Mouse (Mus musculus): ENCODE measurements around the gene Rnaset2a. TPM values are rescaled to one million over a fixed set of nuclear protein-coding genes. Genes with fewer than 3 reads are reported as not detected.
"Not testable (repeated sequence)": the region's sequence is repeated elsewhere in the genome, so short reads cannot be mapped to it uniquely, and the experiment has no call there.

The Rnaset2a gene
- total RNA-seq, 2 experiments from 2014 or later: 6.6 to 28.5 TPM

DNA sequence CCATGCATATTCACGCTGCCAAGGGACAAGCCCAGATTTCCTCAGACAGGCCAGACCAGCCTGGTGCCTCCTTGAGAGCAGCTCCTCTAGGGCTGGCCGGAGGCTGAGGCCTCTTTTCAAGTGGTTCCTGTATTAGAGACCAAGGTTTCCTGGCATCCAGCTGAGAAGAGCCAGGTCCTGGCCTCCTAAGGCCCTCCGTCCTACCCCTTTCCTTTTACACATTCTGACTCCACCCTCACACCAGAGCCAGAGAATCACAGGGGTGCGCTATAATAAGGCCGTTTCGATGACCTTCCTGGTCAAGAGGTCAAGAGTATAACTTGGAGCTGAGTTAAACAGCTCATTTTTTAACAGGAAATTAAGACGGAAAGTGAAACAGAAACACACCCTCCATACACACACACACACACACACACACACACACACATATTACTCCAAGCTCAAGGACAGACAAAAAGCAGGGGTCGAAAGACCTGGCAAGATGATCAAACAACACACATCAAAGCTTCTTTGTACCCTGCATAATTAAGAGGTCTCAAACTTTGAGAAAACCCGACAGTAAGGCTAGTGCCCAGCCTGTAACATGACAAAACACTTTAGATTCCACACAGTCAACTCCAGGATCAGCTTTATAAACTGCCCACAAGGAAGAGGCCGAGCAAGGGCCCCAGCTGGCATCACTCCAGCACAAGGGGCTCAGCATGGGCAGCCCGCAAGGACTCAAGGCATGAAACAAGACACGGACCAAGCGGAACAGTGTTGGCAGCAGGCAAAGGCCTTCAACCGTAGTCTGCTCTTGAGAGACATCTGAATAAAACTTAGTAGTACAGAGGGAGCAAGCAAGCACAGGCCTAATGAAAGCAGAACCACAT lies 3.9 kb downstream of the Rnaset2a start:
- not testable (repeated sequence) for ATAC-seq (replicated peaks; ENCODE audit: low FRiP score, poor library complexity, severe bottlenecking)

DNA sequence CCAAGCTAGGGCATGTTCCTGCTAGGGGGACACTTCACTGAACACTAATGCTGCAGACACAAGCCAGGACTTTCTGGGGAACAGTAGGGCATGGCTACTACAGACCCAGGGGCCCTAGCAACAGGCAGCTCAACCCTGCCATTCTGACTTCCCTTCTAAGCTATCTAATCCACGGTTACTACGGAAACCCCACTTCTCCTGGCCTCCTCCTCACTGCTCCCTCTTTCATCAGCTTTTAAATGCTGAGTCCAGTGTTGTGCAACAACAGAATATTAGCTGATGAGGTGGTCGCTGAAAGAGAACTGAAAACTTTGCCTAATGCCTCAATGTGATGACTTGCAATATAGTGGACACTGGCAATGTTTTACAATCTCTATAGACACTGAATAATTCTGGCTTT lies 7.7 kb downstream of the Rnaset2a start:
- ATAC-seq (replicated peaks; ENCODE audit: low FRiP score, poor library complexity, severe bottlenecking): not testable (repeated sequence)

DNA sequence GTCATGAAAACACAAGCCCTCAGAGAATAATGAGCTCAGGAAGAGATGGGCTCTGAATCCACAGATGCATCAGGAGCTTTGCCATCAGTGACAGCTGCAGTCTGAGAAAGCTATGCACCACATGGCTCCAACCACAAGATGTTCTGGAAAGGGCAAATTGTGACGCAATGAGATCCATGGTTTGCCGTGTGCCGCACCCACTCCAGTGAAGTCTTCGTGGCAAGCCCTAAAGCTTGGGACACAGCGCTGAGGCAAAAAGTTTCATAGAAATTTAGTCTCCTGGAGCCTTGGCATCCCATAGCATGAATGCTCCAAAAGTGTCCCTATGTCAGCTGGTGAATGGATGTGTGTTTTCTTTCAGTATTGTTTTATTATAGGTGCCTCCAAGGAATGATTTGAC lies 9.8 kb downstream of the Rnaset2a start:
- ATAC-seq (replicated peaks; ENCODE audit: low FRiP score, poor library complexity, severe bottlenecking): not testable (repeated sequence)

GRCm38 (mm10) chr17:8130849-8131248 lies 17.0 kb downstream of the Rnaset2a start:
- ATAC-seq (replicated peaks; ENCODE audit: low FRiP score, poor library complexity, severe bottlenecking): not testable (repeated sequence)

- not testable (repeated sequence) for ATAC-seq (replicated peaks; ENCODE audit: low FRiP score, poor library complexity, severe bottlenecking)
Measured at GRCm38 (mm10) chr17:8129578-8129977, 18.3 kb downstream of the Rnaset2a start.

DNA sequence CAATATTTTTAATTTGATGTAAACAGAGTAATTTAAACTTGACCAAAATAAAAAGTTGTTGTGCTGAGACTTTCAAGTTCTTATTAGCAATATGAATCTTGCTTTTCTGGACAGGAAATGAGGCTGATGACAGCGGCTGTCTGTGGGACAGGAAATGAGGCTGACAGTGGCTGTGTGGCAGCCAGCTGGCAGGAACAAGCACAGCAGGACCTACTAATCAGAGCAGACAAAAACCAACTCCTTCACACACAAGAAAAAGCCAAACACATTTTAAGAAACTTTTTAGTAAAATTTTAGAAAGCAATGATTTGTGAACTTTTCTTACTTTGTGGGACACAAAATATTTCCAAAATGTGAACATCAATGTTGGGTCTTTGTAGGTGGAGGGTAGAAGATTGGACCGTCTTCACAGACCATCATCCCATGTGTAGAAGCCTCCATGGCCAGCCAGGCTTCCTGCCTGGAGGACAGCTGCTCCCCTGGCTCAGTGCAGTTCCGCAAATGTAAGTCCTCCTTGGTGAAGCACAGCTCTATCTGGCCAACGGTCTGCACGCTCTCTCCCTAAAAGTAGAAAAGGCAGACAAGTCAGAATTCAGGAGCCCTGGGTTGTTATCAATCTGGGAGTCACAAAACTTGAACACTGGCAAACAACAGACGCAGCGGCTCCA lies 19.4 kb downstream of the Rnaset2a start:
- not testable (repeated sequence) for ATAC-seq (replicated peaks; ENCODE audit: low FRiP score, poor library complexity, severe bottlenecking)

DNA sequence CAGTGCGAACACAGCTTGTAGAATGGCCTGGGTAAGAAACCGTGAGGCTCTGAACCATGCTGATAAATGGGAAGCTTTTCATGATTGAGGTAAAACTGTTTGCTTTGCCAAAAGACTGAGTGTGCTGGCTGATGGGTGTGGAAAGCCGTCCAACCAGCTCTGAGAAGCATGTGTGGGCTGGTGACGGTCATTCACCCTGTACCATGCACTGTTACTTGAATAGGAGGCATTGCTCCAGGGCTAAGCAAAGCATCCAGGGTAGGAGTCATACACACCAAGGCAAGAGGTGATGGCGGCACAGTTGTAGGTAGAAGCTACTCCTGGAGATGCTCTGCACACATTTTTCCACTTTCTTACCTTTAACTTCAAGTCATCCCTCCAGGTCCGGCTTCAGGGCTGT lies 23.3 kb downstream of the Rnaset2a start:
- not testable (repeated sequence) for ATAC-seq (replicated peaks; ENCODE audit: low FRiP score, poor library complexity, severe bottlenecking)

- ATAC-seq (replicated peaks; ENCODE audit: low FRiP score, poor library complexity, severe bottlenecking): not testable (repeated sequence)
Measured at GRCm38 (mm10) chr17:8122974-8123373, 24.9 kb downstream of the Rnaset2a start.

DNA sequence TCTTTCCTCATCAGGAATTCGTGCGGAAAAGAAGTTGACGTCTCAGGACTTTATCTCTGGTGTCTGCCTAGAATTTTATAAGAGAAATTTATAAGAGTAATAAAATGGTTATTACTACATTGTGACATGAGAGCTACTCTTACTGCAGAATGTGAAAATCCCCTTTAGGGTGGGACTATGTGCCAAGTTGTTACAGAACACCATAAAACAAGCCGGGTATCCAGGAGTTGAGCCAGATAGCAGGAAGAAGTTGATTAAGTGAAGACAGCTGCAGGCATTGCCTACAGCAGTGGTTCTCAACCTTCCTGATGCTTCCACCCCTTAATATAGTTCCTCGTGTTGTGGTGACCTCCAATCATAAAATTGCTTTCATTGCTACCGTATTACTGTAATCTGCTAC lies 31.0 kb downstream of the Rnaset2a start:
- ATAC-seq (replicated peaks; ENCODE audit: low FRiP score, poor library complexity, severe bottlenecking): not testable (repeated sequence)

DNA sequence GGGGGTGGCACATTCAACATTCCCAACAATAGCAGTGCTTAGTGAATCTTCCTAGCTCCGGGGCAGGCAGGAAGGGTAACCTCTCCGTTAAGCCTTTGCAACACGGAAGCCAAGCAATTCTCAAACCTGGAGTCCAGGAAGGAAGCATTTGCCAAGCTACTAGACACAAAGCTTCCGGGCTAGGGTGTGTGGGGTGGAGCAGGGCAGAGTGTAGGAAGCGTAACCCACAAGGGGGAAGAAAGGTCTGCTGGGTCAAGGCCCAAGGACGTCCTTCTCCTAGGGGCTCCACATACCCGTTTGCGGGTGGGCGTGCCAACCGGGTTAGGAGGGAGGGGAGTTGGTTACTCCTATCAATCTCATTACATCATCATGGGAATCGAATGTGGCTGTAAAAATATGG lies 31.5 kb downstream of the Rnaset2a start:
- ATAC-seq (replicated peaks; ENCODE audit: low FRiP score, poor library complexity, severe bottlenecking): not testable (repeated sequence)

GRCm38 (mm10) chr17:8112199-8112598 lies 35.7 kb downstream of the Rnaset2a start:
- not testable (repeated sequence) for ATAC-seq (replicated peaks; ENCODE audit: low FRiP score, poor library complexity, severe bottlenecking)

- ATAC-seq (replicated peaks; ENCODE audit: low FRiP score, poor library complexity, severe bottlenecking): not testable (repeated sequence)
Measured at GRCm38 (mm10) chr17:8101297-8101609, 46.6 kb downstream of the Rnaset2a start.

GRCm38 (mm10) chr17:8100405-8101296 lies 47.2 kb downstream of the Rnaset2a start:
- ATAC-seq (replicated peaks; ENCODE audit: low FRiP score, poor library complexity, severe bottlenecking): not testable (repeated sequence)

GRCm38 (mm10) chr17:8096199-8096598 lies 51.7 kb downstream of the Rnaset2a start:
- ATAC-seq (replicated peaks; ENCODE audit: low FRiP score, poor library complexity, severe bottlenecking): not testable (repeated sequence)

DNA sequence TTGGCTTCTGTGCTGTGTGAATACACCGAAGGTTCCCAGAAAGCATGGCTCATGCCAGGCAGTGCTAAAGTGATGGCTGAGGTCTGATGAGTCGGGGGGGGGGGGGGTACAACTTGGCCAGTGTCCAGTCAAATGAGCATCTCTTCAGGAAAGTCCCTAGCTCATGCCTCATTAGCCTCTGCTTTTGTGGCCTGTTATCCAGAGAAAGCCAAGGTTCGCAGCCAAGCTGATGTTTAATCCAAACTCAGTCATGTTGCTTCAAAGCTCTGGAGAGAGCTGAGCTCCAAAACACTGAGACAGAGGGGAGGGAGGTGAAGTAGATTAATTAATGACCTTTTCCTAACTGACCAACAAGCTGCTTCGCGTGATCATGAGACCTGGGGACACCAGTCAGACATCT lies 52.2 kb downstream of the Rnaset2a start:
- ATAC-seq (replicated peaks; ENCODE audit: low FRiP score, poor library complexity, severe bottlenecking): not testable (repeated sequence)

DNA sequence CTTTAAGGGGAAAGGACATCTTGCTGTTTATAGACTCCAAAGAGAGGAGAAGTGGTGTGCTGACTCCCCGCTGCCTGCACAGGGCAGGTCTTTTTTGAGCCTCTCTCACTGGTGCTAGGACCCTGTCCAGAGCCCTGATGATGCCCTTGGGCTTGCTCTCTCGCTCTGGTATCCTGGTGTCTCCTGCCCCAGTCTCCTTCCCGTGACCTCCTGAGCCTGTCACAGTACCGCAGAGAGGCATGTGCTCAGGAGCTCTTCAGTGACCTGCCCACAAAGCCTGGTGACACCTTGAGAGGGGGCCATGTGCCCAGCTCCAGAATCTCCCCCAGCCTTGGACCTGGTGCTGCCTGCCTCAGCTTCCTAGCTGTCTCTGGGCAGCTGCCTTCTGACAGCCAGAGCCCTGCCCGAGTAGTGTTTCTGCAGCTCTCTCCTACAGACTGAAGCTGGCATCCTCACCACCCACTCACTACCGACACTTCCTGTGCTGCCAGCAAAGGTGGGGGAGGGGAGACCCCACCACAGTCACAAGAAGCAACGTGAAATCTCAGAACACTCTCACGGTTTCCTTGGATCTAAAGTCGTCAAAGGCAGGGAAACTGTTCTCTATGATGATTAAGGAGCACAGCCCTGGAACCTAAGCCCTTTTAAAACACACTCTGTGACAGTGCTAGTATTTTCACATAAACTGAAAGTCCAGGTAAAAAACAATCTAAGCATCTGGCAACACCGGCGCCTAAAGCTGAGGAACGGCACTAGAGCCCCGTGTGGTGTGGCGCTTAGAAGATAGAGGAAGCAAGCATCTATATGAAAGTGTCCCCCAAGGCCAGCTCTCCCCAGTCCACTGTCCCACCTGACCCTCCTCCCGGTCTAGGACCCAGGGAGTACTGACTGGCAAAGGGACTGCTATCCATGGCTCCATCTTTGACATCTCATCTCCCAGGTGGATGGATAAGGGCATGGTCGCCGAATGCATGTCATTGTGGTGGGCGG lies 55.1 kb downstream of the Rnaset2a start:
- not testable (repeated sequence) for ATAC-seq (replicated peaks; ENCODE audit: low FRiP score, poor library complexity, severe bottlenecking)

DNA sequence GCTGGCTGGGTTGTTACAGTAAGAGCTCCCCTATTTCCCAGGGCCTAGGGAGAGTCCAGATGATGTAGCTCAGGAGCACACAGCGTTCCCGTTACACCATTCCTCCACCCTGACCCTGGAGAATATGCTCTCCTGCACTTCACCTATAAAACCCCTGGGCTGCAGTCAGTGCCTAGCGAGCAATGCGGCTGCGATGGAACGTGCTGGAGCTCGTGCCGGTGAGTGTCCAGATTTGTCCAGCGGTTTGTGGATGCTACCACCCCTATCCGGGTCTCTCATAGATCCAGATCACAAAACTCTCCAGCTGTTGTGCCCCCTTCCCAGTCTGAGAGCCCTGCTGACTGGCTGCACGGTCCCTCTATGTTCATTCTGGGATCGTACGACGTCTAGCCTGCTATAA lies 56.6 kb downstream of the Rnaset2a start:
- not testable (repeated sequence) for ATAC-seq (replicated peaks; ENCODE audit: low FRiP score, poor library complexity, severe bottlenecking)

DNA sequence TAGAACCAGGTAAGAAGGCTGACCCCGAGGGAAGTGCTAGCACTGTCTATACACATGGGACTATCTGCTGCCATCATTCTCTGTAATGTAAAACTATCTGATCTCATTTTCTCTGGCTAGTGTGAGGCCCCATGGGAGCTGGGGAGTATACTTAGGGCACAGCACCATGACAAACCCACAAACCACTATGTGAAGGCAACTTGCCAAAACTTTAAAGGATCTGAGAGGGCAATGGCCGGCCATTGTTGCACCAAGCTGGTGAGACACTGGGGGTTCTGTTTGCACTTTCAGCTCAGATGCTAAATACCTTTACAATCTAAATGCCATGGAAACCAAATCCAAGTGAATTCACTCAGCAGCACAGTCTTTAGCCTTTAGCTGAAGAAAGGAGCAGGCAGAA lies 78.0 kb downstream of the Rnaset2a start:
- not testable (repeated sequence) for ATAC-seq (replicated peaks; ENCODE audit: low FRiP score, poor library complexity, severe bottlenecking)

Measured in erythroid progenitor cell, adult 5-6 weeks (primary cell).